Mouse (Mus musculus): ENCODE measurements around the gene Gm16506. TPM values are rescaled to one million over a fixed set of nuclear protein-coding genes. Genes with fewer than 3 reads are reported as not detected.

Gm16506 gene
- not detected in 2 replicates for polyA plus RNA-seq (2012; rRNA removed)

GRCm38 (mm10) chr14:43727385-43727784 lies at the start of gene Gm16506:
Gene Gm16506 (minus strand): TSS chr14:43727485.

GRCm38 (mm10) chr14:43747566-43747965 lies 20.3 kb upstream of the Gm16506 start, which contains the start of gene Gm6526:
Gene Gm6526 (plus strand): TSS chr14:43747866.

GRCm38 (mm10) chr14:43697621-43698020 lies 29.7 kb downstream of the Gm16506 start, which contains the start of gene Gm7324:
Gene Gm7324 (plus strand): TSS chr14:43697828.

GRCm38 (mm10) chr14:43677099-43677498 lies 50.2 kb downstream of the Gm16506 start, which contains the start of gene Gm8165:
Gene Gm8165 (minus strand): TSS chr14:43677199.

Other genes starting within 250 kb of the Gm16506 start
- not detected in 2 replicates for gene Gm5799, start 183.9 kb downstream of the Gm16506 start, polyA plus RNA-seq (2012; rRNA removed)
- gene Gm17654, start 148.3 kb downstream of the Gm16506 start, polyA plus RNA-seq (2012; rRNA removed): not detected in 2 replicates
- gene Gm10375, start 119.5 kb downstream of the Gm16506 start, polyA plus RNA-seq (2012; rRNA removed): not detected in 2 replicates
- not detected in 2 replicates for gene Gm8165, start 50.3 kb downstream of the Gm16506 start, polyA plus RNA-seq (2012; rRNA removed)
- 0.14 TPM in 1 of 2 replicates, not detected in the other for gene Gm7324, start 29.7 kb downstream of the Gm16506 start, polyA plus RNA-seq (2012; rRNA removed)
- not detected in 2 replicates for gene Gm6526, start 20.4 kb upstream of the Gm16506 start, polyA plus RNA-seq (2012; rRNA removed)
- gene Gm8180, start 57.3 kb upstream of the Gm16506 start, polyA plus RNA-seq (2012; rRNA removed): not detected in 2 replicates
- gene Ear1, start 148.0 kb upstream of the Gm16506 start, polyA plus RNA-seq (2012; rRNA removed): not detected in 2 replicates
- gene Ear10, start 196.1 kb upstream of the Gm16506 start, polyA plus RNA-seq (2012; rRNA removed): not detected in 2 replicates
- gene Gm8113, start 197.9 kb upstream of the Gm16506 start, polyA plus RNA-seq (2012; rRNA removed): 0.09 and 0.16 TPM in 2 replicates
- not detected in 2 replicates for gene Ang5, start 229.6 kb upstream of the Gm16506 start, polyA plus RNA-seq (2012; rRNA removed)

Measured in stomach, adult 2 months (tissue).